ENCODE assay signal across 10 mouse cellular contexts in genomic region chr1:156841625-156842339, GRCm38 (mm10). TPM values are rescaled to one million over a fixed set of nuclear protein-coding genes. Genes with fewer than 3 reads are reported as not detected.
DNase-seq lines count a peak whose midpoint lies in the region; ATAC-seq and TF ChIP-seq lines count a peak whose summit lies in the region.
"Had no signal": no experiment of that assay in that cellular context is flagged by ENCODE, and none has a peak within 500 bp of the region (broad histone marks: within the 10 kb centered on the region; RNA-seq: fewer than 3 reads in every experiment).

No protein-coding gene starts in this region.

- no peak for DNase-seq in frontal cortex, postnatal 14 days (ENCODE audit: low spot score in 2 of 2)
- peak; percentile 72 for DNase-seq in A20 (ENCODE audit: low read depth, low spot score)
- DNase-seq in brain, embryonic 14.5 days (ENCODE audit: low read depth): peak; percentile 43
- peak; percentile 27 for DNase-seq in layer of hippocampus, adult 9-11 months
- DNase-seq in ovary, postnatal 10 days (ENCODE audit: low spot score): no peak
- no peak for DNase-seq in thymus, adult 18-20 months
- no peak for DNase-seq in urinary bladder, adult 2 months (ENCODE audit: low spot score)
- DNase-seq: cerebellum, adult 9-10 months; lung, postnatal 14 days had no signal

- TF ChIP-seq POLR2A in brain, embryonic 14.5 days (IDR thresholded peaks at IDR 0.05; ENCODE audit: borderline replicate concordance, extremely low read depth, insufficient read depth, insufficient read length, poor library complexity, severe bottlenecking): no peak

- TF ChIP-seq CTCF in brain, embryonic 14.5 days (IDR thresholded peaks at IDR 0.05; ENCODE audit: borderline replicate concordance, extremely low read depth, insufficient read depth, insufficient read length): no peak

- ATAC-seq in frontal cortex, adult (ENCODE audit: low TSS enrichment): peak; percentile 35; the same call in 1 of the 2 replicates

RNA-seq across cellular contexts. Expression of gene Angptl1, which starts 3.4 kb away (rescaled TPM):
- polyA plus RNA-seq in brain, embryonic 14.5 days (2012; rRNA removed): 1.6 and 1.9 TPM in 2 replicates
- polyA plus RNA-seq in urinary bladder, adult 2 months (2012; rRNA removed): 2.8 and 4.4 TPM in 2 replicates

Comparison
In these comparisons a context has a peak if more than half of its experiments do, and no peak if none do; other contexts are left out.
1. DNase-seq: peak in A20 (single experiment), brain, embryonic 14.5 days (single experiment) and layer of hippocampus, adult 9-11 months (single experiment); none in frontal cortex, postnatal 14 days (0 of 2), ovary, postnatal 10 days (single experiment), thymus, adult 18-20 months (0 of 2) and urinary bladder, adult 2 months (single experiment).